Mouse (Mus musculus) cerebellum, adult 18-20 months (tissue): ENCODE measurements around the gene Ifnar2.

Experiments used
- DNase-seq, 2 experiments: peaks; one replicate each; pipeline ENCODE4 v3.0.0; 2021

The Ifnar2 gene

DNA sequence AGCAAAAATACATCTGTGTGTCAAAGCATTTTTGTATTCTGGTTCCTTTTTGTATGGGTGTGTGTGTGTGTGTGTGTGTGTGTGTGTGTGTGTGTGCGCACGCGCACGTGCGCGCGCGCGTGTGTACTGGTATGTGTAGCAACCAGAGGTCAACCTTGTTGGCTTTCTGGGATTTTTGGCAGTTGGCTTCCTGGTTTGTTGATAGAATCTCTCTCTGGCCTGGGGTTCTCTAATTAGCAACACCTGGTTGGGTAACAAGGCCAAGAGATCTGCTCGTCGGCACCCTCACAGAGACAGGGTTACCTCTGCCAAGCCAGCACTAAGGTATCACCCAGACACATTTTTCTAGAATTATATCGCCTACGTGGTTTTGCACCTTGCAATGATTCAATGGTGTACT is 13.1 kb upstream of the Ifnar2 start:
- no peak for DNase-seq

DNA sequence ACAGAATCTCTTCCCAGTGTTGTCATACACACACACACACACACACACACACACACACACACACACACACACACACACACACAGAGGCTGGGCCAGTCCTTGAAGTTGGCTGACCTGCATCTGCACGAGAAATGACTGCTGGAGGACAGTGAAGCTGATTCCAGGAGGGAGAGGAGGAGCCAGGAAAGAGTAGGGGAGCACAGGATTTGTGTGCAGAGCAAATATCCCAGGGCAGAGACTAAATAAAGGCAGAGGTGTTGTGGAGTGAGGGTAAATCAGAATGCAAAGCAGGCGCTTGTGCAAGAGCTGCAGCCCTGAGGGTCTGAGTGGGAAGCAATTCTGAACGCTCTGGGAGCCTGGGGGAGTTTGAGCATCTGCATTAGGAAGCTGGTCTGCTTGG is 12.4 kb upstream of the Ifnar2 start:
- no peak for DNase-seq

DNA sequence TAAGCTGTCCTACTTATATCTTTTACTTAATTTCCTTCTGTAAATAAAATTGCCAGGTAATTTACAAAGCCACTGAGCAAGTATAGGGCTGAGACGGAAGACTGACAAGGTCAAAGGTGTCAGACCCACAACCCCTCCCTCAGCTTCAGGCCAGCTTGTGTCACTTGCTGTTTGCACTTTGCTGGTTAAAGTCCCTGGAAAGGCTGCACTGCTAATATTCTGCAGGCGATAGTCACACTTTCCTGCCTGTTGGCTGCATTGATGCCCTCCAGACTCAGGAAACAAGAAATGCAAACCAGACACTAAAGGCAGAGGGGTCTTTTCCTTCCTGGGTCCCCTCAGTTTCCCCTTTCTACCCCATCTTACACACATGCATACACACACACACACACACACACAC is 10.6 kb upstream of the Ifnar2 start:
- DNase-seq, result no peak

DNA sequence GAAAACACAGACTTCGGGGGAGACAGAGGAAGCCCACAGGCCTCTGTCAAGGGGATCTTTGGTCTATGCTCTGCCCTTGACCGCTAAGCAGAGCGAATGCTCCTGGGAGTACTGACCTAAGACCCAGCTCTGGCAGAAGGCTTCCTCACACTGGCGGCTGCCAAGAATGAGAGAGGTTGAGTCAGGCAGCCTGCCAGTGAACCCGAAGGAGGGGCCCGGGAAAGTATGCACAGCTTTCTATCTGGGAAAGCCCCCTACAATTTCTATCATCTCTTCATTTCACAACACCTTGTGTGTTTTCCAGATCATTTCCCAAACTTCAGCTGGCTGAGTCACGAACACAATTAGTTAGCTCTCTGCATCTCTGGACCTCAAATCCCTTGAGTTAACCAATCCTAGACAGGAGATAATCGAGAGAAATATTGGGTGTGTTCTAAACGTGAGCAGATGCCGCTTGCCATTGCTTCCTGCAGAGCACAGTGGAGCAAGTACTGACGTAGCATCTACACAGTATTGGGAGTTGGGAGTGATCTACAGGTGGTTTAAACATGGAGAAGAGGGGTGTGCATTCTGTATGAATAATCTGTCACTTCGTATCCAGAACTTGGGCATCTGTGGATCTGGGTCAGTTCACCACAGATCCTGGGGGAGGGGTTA is 9.8 kb upstream of the Ifnar2 start:
- DNase-seq, result no peak

DNA sequence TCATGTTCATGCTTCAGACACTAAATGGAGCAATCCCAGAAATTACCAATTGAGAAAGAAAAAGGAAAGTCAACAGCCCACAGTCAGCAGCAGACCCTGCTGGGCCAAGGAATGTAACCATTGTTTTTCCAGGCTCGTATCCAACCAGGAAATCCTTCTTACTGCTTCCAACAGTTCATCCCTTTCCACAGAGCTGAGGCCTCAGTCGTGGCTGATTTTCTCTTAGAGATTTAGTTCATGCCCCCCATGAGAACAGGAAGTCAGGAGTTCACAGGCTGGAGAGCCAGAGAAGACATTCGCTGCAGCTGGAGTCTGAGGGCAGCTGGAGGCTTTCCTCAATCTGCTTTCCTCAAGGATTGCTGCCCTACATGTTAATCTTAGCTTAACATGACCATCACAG is 9.1 kb upstream of the Ifnar2 start:
- no peak for DNase-seq

DNA sequence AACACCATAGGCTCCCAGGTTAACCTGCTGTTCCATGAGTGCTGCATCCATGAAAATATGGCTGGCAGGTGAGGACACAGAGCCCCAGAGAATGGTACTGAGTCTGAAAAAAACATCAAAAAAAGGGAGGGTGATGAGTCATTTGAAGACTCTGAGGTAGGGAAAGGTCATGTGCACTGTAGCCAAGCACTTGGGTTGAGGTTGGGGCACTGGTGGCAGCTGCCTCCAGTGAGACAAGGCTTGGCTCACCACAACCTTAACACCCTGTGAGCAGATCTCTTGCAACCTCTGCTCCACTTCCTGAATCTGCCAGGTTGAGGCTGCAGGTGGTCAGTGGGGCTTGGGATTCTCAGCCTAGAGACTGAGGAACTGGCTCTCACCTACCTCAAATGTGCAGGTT is 6.0 kb upstream of the Ifnar2 start:
- no peak for DNase-seq

DNA sequence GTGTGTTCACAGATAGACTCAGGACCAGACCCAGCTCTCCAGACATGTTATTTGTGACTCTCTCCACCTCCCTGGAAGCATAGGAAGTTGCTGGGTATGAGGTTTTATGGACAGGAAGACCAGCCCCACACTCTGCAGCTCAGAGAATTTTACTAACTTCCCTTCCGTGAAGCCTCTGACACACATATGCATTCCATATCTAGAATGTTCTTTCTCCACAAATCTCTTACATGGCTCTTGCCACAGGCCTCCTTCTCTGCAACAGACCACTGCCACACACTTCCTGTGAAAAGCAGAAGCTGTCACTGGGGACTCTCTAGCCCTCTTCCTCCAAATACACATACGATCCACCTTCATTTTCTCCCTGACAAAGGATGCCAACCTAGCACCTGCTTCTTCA is 5.5 kb upstream of the Ifnar2 start:
- DNase-seq, result no peak

DNA sequence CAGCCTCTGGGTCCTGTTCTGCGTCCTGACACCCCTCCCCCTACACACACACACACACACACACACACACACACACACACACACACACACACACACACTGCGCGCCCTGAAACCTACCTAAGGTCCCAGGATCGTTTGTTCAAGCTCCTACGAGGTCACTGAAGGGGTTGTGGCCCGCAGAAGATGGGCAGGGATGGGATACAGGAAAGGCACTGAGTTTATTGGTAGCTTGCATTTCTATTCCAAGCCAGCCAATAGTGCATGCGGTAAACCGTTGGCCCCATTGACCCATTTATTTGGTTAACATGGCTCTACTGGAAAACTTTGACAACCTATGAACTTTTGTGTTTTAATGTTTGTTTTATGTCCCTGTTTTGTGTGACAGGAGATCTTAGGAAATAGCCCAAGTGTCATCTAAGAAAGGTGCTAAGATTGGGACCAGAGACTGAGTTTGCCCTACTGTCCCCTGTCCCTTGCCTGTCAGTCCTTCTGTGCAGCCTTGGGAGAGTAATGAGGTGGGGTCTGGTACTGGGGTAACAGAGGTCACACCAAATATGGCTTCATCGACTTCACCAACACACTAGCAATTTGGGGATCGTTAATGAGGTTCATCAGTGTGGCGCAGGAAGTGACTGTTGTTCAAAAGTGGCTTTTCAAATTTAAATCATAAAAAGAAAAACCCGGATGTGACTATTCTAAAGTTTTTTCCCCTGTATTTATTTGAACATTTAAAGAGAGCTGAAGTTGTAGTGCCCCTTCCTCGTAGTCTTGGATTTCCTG is 1.1 kb downstream of the Ifnar2 start:
- no peak for DNase-seq

DNA sequence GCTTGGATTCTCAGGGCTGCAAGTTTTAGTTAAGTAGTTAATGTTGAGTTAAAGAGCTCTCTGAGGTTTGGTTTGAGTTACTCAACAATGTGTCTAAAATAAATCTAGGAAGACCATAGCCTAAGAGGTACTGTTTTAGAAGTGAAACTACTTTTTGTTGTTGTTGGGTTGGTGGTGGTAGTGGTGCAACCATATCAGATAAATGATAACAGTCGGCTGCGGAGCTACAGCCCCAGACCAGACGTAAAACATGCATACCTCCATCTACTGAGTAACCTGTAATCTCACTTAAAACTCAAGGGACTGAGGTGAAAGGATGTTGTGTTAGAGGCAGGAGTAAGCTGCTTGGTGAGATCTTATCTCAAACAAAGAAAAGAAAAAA is 1.7 kb downstream of the Ifnar2 start:
- DNase-seq, result no peak

DNA sequence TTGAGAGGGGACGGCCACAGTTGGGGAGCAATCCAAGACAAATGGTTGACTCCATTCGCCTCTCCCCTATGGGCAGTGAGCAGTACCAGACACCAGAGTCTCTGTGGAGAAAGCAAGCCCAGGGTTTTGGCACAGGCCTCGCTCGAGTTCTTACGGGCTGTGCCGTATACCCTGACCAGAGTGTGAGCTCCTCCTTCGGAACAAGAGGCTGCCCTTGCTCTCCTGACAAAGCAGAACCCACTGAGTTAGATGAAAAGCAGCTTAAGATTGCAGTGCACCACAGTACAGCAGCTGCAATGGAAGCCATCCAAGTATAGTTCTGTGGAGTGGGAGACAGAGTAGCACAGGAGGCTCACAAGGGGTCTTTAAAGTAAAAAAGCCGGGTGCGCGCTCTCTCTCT is 4.1 kb downstream of the Ifnar2 start:
- DNase-seq, result no peak

DNA sequence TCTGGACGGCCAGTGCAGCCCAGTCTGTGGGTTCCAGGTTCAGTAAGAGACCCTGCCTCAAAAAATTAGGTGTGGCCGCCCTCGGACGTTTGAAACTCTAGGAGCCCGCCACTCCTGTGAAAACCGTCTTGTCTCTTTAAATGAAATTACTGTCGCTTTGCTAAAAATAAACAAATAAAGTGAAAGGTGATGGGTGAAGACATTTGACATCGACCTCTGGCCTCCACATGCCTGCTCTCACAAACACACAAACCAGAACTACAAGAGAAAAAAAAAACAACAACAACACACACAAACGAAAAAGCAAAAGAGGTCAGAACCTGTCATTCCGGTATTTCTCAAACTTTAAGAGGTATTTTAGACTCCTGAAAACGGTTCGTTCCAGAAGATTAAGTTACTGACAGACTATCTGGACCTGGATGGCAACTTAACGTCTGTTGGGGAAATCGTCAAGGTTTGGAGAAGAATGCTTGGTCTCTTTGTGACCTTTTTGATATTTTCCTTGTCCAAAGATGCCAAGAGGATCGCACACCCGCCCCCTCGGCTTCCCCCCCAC is 5.9 kb downstream of the Ifnar2 start:
- DNase-seq, result no peak

DNA sequence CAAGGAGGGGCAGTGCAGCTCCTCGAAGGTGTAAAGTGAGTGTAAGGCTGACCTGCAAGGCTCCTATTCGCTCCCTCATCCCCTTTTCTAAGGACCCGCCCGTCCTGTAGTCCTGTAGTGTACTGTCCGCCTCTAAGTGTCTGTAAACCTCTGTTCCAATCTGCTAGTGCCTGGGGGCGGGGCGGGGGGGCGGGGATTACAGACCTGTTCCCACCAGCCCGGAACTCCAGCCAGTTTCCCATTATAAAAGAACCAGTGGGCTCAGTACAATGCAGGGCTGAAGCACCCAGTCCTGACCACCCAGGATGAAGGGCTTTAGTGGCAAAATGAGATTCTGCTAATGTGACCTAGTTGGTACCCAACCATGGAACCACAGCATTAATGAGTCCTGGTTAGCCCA is 6.4 kb downstream of the Ifnar2 start:
- DNase-seq, result no peak

DNA sequence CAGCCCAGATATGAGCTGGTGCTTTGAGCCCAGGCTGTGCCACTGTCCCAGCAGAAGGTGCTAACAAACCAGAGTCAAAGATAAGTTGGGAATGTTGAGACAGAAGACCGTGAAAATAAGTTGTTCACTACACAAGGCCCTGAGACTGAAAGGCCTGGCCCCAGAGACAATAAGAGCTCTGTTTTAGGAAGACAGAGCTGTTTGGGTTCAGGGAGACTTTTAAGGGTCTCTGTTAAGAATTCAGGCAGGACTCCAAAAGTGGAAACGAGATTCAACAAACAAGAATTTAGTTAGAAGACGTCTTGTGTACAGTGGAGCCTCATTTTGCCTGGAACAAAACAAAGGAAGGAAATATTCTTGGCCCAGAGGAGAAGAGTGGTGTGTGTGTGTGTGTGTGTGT is 6.8 kb downstream of the Ifnar2 start:
- DNase-seq, result no peak

DNA sequence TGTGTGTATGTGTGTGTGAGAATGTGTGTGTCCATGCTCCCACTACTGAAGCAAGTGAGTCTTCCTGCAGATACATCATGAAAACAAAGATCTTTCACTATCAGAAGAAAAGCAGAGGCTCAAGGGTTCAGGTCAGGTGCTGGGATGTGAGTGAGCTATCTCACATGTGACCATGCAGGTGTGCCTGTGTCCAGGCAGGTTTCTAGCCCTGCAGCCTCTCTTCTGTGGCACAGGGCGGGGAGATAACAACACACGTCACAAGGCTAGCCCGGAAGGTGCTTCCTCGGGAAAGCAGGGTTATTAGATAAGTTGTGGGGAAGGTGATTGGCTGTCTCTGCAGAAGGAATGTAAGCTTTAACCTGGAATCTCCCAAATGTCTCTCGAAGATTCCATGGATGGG is 7.6 kb downstream of the Ifnar2 start:
- no peak for DNase-seq

DNA sequence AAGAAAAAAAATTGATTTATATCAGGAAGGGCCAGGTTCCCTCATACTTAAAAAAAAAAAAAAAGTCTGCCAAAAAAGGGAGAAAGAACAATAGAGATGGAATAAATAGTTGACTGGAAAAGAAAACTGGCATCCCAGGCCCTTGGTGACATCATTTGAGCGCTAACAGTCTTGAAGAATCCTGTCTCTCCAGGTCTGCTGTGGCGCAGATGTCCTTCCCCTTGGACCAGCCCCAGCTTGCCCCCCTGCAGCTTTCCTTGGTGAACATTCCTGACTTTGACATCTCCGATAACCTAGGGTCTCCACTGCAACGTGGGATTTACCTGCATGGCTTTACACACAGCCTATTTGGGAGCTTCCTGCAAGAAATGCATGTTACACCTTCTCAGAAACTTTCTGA is 9.0 kb downstream of the Ifnar2 start:
- DNase-seq, result no peak

DNA sequence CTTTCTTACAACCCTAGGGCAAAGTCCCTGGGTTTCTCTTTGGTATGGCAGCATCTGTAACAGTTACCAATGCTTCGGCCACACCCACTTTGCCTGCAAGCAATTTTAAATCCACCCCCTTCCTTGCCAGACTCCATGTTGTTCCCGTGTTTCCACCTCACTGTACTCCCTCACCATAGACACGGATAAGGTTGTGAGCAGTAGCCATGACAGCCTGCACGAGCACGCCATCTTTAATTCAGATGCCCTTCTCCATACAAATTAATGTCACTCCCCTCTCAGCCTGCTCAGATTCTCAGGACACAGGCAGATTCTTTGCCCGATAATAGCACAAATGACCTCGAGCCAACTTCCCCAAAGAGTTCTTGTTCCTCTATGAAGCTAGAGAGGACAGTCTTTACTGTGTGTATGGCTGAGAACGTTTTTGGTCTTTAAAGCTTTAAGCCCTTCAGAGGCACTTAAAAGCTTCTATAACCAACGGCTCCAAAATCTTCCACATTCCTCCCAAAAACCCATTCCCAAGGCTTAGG is 9.7 kb downstream of the Ifnar2 start:
- DNase-seq, result no peak

DNA sequence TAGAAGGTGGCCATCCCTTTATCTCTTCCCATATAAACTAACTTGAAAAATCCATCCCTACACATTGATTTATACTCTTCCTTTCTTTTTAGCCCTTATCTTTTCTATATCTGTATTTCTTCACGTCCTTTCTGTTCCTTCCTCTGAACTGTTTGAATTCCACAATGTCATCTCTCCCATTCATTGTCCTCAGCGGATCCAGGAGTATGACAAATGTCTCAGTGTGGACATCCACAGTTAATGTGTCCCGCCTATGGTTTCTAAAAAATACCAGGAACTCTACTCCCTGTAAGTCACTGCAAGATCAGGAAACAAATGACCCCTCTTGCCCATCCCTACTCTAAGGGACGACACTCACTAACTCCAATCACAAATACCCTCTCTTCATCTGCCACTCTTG is 11.6 kb downstream of the Ifnar2 start:
- no peak for DNase-seq

DNA sequence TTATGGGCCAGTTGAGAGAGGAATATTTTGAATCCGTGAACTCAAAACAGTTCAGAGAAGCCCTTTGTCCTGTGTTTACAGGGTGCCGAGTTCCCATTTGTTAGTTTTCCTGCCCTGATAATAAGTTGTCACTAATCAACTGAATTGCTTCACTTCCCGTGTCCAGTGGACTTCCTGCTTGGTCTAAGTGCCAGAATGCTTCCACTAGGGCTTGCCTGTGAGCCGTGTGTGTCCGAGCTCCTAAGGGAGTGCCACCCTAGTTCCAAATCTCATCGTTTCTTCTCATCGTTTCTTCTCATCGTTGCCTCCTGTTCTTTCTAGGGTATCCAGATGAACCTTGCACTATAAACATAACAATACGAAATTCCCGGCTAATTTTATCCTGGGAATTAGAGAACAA is 13.0 kb downstream of the Ifnar2 start:
- DNase-seq, result no peak

DNA sequence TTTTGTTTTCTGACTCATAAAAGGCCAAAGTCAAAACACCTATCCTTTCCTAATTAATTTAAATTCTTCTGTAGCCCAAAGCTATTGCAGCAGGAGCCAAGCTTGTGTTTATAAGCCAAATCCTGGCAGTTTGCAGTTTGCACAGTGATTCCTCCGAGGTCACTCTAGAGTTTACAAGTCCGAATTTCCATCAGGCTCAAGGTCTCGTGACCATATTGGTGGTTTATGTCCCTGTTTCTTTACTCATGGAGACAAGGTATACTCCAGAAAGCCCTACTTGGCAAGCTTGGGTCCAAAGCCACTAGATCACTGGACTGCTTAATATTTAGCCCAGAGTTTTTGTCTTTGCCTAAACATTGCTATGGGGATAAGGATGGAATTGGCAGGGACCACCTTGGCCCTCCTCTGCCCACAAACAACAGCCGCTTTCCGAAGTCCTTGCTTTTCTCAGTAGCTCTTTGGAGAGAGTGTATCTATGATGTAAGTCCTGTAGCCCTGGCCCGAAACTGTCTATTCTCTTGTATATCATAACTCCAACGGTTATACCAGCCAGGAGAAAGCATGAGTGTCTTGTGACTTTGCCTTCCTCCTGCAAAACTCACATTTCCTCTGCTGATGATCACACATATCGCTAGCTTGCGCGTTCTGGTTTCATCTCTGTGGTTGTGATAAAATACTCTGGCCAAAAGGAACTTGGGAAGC is 14.0 kb downstream of the Ifnar2 start:
- no peak for DNase-seq

DNA sequence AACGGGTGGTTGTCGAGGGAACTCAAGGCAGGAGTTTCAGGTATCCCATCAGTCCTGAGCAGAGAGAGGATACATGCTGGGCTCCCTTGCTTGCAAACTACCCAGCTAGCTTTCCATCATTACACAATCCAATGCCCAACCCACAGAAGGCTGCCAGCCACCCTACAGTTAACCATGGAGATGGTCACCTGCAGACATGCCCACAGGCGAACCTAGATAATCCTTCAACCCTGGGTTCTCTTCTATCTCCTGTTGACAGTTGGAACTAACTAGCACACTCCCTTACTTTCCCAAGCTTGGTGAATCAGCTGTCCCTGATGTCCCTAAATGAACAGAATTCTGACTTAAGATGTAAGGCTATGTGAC is 14.5 kb downstream of the Ifnar2 start:
- DNase-seq, result no peak

DNA sequence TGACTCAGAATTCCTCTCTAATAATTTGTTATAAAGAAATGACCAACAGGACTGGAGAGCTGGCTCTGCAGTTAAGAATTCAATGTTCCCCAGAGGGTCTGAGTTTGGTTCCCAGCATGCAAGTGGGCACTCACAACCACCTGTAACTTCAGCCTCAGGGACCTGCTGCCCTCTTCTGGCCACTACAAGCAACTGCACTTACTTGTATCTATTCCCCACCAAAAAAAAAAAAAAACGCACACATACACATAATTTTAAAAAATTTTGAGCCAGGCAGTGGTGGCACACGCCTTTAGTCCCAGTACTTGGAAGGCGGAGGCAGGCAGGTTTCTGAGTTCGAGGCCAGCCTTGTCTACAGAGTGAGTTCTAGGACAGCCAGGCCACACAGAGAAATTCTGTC is 17.5 kb downstream of the Ifnar2 start:
- DNase-seq, result no peak

DNA sequence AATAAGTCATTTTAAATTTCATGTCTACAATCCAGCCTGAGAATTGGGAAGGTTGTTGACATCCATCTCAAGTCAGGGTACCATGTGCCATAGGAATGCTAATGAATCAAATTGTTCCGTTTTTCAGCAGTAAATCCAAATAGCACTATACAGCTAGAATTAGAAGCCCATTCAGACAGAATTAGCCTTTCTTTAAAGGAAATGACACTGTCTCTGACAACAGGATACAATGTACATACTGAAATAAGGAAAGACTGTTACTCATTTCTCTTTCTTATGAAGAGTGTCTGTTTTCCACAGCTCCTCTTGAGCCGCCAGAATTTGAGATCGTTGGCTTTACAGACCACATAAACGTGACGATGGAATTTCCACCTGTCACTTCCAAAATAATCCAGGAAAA is 18.8 kb downstream of the Ifnar2 start, which contains the start of gene Gm21970:
Gm21970 (plus strand) TSS at position 301 of the 400 bp plus-strand sequence.
- DNase-seq, result no peak

DNA sequence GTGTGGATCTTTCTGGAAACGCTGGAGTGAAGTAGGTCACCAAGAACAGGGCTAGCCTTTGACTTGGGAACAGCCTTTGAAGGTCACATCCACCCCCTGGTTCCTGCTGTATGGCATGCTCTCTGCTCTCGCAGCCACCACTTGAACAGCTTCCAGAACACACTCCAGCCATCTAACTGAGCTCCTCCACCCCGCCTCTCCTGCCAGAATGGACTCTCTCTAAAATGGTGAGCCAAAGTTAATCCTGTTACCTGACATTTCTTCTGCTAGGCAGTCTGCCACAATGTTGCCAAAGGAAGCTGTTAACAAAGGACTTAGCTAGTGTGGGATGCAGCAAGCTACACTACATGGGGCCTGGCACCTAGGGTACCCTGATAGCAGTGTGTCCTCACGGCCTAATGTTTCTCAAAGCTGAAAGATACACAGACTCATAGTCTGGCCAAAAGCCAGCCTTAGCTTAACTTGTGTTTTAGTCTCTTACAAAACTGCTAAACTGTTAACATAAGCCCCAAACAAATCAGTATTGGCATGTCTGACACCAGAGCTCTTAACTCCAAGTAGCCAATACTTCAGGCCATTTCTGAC is 22.3 kb downstream of the Ifnar2 start:
- DNase-seq, result no peak
